Mouse (Mus musculus): ENCODE measurements at regions not wholly inside any gene's neighbourhood (a gene's known extent, or its start where the extent isn't known, plus 50 kb on each side); places are given as distances from the start of the nearest gene placed in this dataset.

GRCm38 (mm10) chr5:47693478-47693877 lies 289.5 kb upstream of the Slit2 start:
- peak; percentile 43 for DNase-seq

- DNase-seq, result no peak
Measured at GRCm38 (mm10) chr5:47693921-47694320, 289.0 kb upstream of the Slit2 start.

GRCm38 (mm10) chr5:47694630-47695029 lies 288.3 kb upstream of the Slit2 start:
- DNase-seq, result no peak

- no peak for DNase-seq
Measured at GRCm38 (mm10) chr5:47711553-47711952, 271.4 kb upstream of the Slit2 start.

GRCm38 (mm10) chr5:47714333-47714732 lies 268.6 kb upstream of the Slit2 start:
- no peak for DNase-seq

- DNase-seq, result no peak
Measured at GRCm38 (mm10) chr5:47724911-47725310, 258.0 kb upstream of the Slit2 start.

- DNase-seq, result no peak
Measured at GRCm38 (mm10) chr5:47742727-47743126, 240.2 kb upstream of the Slit2 start.

GRCm38 (mm10) chr5:47745177-47745576 lies 237.8 kb upstream of the Slit2 start:
- no peak for DNase-seq

- DNase-seq, result no peak
Measured at GRCm38 (mm10) chr5:47751907-47752306, 231.0 kb upstream of the Slit2 start.

GRCm38 (mm10) chr5:47772642-47773353 lies 210.1 kb upstream of the Slit2 start:
- no peak for DNase-seq

GRCm38 (mm10) chr5:47773354-47773743 lies 209.6 kb upstream of the Slit2 start:
- DNase-seq, result no peak

GRCm38 (mm10) chr5:47780861-47781260 lies 202.1 kb upstream of the Slit2 start:
- no peak for DNase-seq

GRCm38 (mm10) chr5:47781608-47782007 lies 201.3 kb upstream of the Slit2 start:
- no peak for DNase-seq

- no peak for DNase-seq
Measured at GRCm38 (mm10) chr5:47794639-47795272, 188.2 kb upstream of the Slit2 start.

GRCm38 (mm10) chr5:47795273-47795672 lies 187.7 kb upstream of the Slit2 start:
- DNase-seq, result no peak

- no peak for DNase-seq
Measured at GRCm38 (mm10) chr5:47820936-47821335, 162.0 kb upstream of the Slit2 start.

GRCm38 (mm10) chr5:47837998-47838397 lies 144.9 kb upstream of the Slit2 start:
- no peak for DNase-seq

GRCm38 (mm10) chr5:47869701-47870100 lies 113.2 kb upstream of the Slit2 start:
- DNase-seq, result no peak
